Mouse (Mus musculus): ENCODE results near the gene Ccdc184.

Gene Ccdc184

GRCm38 (mm10) chr15:98155272-98155671 is 11.7 kb upstream of the Ccdc184 start:
- no peak for DNase-seq (ENCODE audit: low spot score)

- DNase-seq (ENCODE audit: low spot score): peak; percentile 14
Measured at GRCm38 (mm10) chr15:98155944-98156343, 11.0 kb upstream of the Ccdc184 start.

- DNase-seq (ENCODE audit: low spot score): no peak
Measured at GRCm38 (mm10) chr15:98157253-98157652, 9.7 kb upstream of the Ccdc184 start.

DNA sequence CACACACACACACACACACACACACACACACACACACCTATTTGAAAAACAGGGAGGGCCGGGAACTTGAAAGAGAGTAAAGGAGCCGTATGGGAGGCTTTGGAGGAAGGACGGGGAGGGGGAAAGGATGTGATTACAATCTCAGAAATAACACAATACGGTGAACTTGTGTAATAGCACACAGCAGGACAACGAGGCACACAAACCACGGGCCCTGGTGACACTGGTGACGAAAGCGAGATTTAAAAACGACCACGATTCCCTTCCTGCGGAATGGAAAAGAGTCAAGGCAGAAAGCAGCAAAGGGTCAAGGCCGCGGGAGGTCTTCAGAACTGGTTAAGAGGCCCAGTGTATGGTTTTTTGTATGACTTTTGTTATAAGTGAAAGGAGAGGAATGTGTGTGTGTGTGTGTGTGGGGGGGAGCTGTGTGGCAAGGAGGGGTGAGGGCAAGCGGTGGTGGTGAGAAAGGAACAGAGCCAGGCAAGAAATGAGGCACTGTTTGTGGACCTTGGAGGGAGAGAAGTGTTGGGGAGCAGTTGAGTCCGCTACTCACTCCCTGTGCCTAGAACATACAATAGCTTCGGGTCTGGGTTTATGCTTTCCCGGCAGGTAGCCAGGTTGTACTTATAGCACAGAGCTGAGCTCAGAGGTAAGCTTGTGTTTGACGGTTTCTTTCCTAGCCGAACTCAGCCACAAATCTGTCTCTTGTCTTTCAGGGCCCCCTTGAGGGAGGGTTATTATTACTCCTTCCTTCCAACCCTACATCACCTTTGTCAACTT is 5.7 kb upstream of the Ccdc184 start:
- no peak for DNase-seq (ENCODE audit: low spot score)

GRCm38 (mm10) chr15:98162561-98162960 is 4.4 kb upstream of the Ccdc184 start:
- DNase-seq (ENCODE audit: low spot score): no peak

- DNase-seq (ENCODE audit: low spot score): no peak
Measured at GRCm38 (mm10) chr15:98165525-98165924, 1.4 kb upstream of the Ccdc184 start, which contains the start of gene Asb8. Asb8 (minus strand) TSS chr15:98165625.

DNA sequence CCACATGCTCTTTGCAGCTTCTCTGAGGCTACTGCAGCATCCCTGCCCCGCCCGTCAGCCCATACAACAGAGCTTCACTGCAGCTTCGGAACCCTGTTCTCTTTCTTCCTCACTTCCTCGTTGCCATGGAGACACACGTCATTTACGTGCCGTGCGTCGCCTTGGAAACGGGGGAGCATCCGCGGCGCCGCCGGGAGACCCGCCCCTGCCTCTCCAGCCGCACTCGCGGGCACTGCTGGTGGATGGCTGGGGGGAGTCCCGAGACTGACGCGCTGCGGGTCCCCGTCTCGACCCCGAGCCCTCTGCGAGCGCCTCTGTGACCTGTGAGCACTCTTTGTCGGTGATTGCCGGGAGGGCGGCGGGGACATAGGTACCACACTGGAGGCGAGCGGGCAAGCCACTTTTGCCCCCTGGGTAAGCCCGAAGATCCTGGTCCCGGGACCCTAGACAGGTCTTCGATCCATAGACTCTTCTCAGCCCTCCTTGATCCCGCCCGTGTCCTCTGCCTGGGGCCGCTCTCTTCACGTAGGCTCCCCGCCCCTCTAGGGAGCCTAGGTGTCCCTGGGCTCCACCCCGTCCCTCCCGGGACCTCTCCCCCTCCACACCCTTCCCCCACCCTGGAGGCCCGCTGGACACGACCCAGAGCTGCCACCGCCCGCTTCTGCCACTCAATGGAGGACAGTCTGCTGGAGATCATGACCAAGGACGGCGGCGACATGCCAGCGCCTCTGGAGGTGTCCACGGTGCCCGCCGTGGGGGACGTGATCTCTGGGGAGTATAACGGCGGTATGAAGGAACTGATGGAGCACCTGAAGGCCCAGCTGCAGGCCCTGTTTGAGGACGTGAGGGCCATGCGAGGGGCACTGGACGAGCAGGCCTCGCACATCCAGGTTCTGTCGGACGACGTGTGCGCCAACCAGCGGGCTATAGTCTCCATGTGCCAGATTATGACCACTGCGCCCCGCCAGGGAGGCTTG is 975 bp downstream of the Ccdc184 start:
- DNase-seq (ENCODE audit: low spot score): peak; percentile 98

- DNase-seq (ENCODE audit: low spot score): no peak
Measured at GRCm38 (mm10) chr15:98168622-98169004, 1.7 kb downstream of the Ccdc184 start.

DNA sequence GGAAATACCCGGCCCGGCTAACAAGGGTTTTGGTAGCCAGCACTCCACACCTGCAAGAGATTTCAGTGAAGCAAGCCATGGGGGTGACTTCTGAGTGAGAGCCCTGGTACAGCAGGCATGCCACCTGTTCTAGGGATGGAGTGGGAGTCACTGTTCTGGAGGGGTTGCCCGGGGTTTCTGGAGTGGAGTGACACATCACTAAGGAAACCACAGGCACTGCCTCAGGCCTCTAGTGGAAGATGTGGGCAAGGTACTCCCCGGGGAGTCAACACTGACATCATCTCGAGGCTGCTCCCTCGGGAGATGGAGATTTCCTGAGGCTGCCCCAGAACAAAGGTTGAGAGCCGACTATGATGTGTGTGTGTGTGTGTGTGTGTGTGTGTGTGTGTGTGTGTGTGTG is 3.4 kb downstream of the Ccdc184 start:
- DNase-seq (ENCODE audit: low spot score): no peak

DNA sequence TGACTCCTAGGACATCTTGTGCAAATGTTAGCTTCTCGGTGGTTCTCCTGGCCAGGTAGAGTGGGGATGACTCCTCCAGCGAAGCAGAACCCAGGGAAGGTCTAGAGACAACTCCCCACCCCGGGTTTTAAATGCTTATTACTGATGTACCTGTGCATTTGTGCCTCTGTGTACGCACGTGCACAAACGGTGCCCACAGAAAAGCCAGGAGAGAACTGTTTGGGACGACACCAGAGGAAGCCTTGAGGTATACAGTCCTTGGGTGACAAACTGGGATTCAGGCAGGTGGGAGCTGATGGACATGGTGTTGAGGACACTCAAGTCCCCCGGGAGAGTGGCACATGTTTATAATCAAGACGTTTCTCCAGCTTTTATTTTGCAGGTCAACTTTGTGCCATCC is 4.0 kb downstream of the Ccdc184 start:
- DNase-seq (ENCODE audit: low spot score): no peak

DNA sequence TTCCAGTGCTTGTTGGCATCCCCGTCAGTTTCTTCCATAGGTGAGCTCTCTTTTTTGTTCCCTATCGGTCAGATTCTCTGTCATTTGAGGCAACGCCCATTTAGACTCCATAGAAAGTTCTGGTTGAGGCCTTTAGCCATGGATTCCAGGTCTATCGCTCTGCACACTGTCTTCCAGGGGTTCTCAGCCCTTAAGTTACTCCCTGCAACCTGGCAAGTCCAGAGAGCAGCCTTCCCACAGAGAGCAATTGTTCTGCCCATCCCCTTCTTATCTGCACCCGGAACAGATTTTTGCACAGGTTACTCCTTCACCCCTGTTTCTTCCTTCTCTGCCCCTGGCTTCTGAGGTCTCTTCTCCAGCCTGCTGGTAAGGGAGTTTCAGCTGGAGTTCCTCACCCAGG is 5.2 kb downstream of the Ccdc184 start:
- no peak for DNase-seq (ENCODE audit: low spot score)

GRCm38 (mm10) chr15:98173821-98174220 is 6.9 kb downstream of the Ccdc184 start:
- peak; percentile 78 for DNase-seq (ENCODE audit: low spot score)

GRCm38 (mm10) chr15:98177320-98177719 is 10.4 kb downstream of the Ccdc184 start:
- DNase-seq (ENCODE audit: low spot score): no peak

DNA sequence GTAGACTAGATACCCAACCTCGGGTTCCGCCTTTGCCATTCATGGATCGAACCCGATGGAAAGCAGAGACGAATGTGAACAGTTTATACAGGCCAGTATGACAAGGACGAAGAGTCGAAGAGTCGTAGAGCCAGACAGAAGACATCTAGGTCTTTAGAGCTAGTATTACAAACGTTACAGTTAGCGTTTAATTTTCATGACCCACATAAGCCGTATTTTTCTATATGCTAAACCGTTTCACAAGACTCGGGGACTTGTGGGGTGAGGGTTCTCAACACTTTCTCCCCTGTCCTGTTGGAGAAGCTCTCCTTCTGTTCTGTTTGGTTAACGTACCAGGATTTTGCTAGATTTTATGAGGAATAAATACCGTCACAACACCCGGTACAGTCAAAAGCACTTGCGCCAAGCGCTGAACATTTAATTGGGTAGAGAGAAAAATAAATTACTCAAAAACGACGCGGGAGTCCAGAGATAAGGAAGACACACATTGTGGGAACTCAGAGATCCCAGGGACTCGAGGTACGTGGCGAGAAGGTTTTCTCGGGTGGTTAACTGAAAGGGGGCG is 13.7 kb downstream of the Ccdc184 start:
- DNase-seq (ENCODE audit: low spot score): no peak

GRCm38 (mm10) chr15:98181132-98181711 is 14.3 kb downstream of the Ccdc184 start:
- peak; percentile 96 for DNase-seq (ENCODE audit: low spot score)

GRCm38 (mm10) chr15:98181856-98182570 is 15.1 kb downstream of the Ccdc184 start:
- DNase-seq (ENCODE audit: low spot score): no peak

GRCm38 (mm10) chr15:98184456-98184855 is 17.5 kb downstream of the Ccdc184 start:
- DNase-seq (ENCODE audit: low spot score): no peak

- DNase-seq (ENCODE audit: low spot score): no peak
Measured at GRCm38 (mm10) chr15:98195442-98195841, 28.5 kb downstream of the Ccdc184 start, which contains the start of gene Olfr288. Olfr288 (minus strand) TSS chr15:98195542.

DNA sequence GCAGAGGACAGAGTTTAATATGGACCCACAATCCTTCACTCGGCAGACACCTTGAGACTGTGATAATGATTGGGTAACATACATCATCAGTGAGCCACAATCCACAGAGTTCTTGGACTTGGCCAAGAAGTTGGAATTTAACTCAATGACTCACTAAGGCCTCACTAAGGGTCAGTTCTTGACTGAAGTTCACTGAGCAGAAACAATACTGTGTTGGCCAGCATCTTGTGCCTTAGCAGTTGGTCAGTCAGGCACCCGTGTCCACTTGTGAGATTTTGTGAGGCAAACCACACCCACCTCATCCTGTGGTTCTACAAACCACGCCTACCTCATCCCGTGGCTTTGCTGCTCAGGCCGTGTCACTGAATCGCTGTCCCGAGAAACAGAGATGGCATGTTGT is 42.7 kb downstream of the Ccdc184 start:
- no peak for DNase-seq (ENCODE audit: low spot score)

GRCm38 (mm10) chr15:98213336-98213870 is 46.4 kb downstream of the Ccdc184 start:
- DNase-seq (ENCODE audit: low spot score): no peak

DNA sequence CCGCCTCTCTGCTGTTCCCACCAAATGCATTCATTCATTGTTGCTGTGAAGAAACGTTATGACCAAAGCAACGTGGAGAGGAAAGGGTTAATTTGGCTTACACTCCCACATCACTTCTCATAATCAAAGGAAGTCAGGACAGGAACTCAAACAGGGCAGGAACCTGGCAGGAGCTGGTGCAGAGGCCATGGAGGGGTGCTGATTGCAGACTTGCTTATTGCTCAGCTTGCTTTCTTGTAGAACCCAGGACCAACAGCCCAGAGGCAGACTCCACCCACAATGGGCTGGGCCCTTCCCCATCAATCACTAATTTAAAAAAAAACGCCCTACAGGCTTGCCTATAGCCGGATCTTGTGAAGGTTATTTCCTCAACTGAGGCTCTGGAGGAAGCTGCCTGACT is 47.2 kb downstream of the Ccdc184 start:
- DNase-seq (ENCODE audit: low spot score): no peak

Data from embryo, embryonic 10 days (tissue).